Mouse (Mus musculus) layer of hippocampus, adult 18-20 months (tissue): Measurements from ENCODE around the gene Dnajc11. TPM values are rescaled to one million over a fixed set of nuclear protein-coding genes. Genes with fewer than 3 reads are reported as not detected.

Source experiments
- total RNA-seq, 2 experiments: library from RNA; stranded (reverse); gene quantifications; 2 replicates each; pipeline ENCODE4 v1.2.3; 2021

Dnajc11 gene
- total RNA-seq, 2 experiments from 2014 or later: 65.4 to 67.7 TPM

Other genes with a start within 250 kb of the Dnajc11 start
- gene Camta1, start 71.8 kb upstream of the Dnajc11 start, total RNA-seq: 100 to 1,000 TPM; 279 to 302 TPM
- 10 to 100 TPM; 24.4 to 28.2 TPM for gene Thap3, start 55.3 kb downstream of the Dnajc11 start, total RNA-seq
- 10 to 100 TPM; 12.6 to 12.8 TPM for gene Phf13, start 62.6 kb downstream of the Dnajc11 start, total RNA-seq
- 10 to 100 TPM; 22.2 to 24.4 TPM for gene Klhl21, start 75.1 kb downstream of the Dnajc11 start, total RNA-seq
- gene Zbtb48, start 94.0 kb downstream of the Dnajc11 start, total RNA-seq: 10 to 100 TPM; 11.2 to 12.8 TPM
- under 1 TPM; 0.41 to 0.64 TPM for gene Tas1r1, start 104.9 kb downstream of the Dnajc11 start, total RNA-seq
- gene Nol9, start 105.6 kb downstream of the Dnajc11 start, total RNA-seq: 10 to 100 TPM; 18.3 to 19.3 TPM
- gene Plekhg5, start 138.8 kb downstream of the Dnajc11 start, total RNA-seq: 100 to 1,000 TPM; 147 to 149 TPM
- 10 to 100 TPM; 40.4 to 49.5 TPM for gene Tnfrsf25, start 182.2 kb downstream of the Dnajc11 start, total RNA-seq
- gene Espn, start 218.7 kb downstream of the Dnajc11 start, total RNA-seq: 1 to 10 TPM; 2.8 to 3.0 TPM
- gene Hes2, start 225.2 kb downstream of the Dnajc11 start, total RNA-seq: not detected
- gene Acot7, start 244.4 kb downstream of the Dnajc11 start, total RNA-seq: 100 to 1,000 TPM; 329 to 352 TPM